Mouse (Mus musculus) MEL (cell line): ENCODE results near the gene Pdlim1. TPM values are rescaled to one million over a fixed set of nuclear protein-coding genes. Genes with fewer than 3 reads are reported as not detected.

Experiments used
- DNase-seq: peaks from one replicate; pipeline ENCODE4 v3.0.0; 2011; ENCODE audit warnings: low read depth, low spot score
- H3K27ac ChIP-seq: 2 replicates; pipeline ENCODE4 v1.5.1; 2012; ENCODE audit warnings: low read depth, mild to moderate bottlenecking, control low read depth, low read length, moderate library complexity; ENCODE audit not compliant: control insufficient read depth
- H3K27me3 ChIP-seq, 2 experiments: fragments of 150-350 bp in 1 of 2; sonication (generic) in 1 of 2; 2 replicates each; pipeline ENCODE4 v1.6.1; 2012; ENCODE audit warnings: low read length in 2 of 2, mild to moderate bottlenecking in 2 of 2, improper control_type of control experiment in 1 of 2, moderate library complexity in 1 of 2; ENCODE audit not compliant: insufficient read depth in 2 of 2, control insufficient read depth in 1 of 2
- H3K36me3 ChIP-seq, 2 experiments: 2 replicates each; pipeline ENCODE4 v1.6.1; 2012 to 2014; ENCODE audit warnings: low read length in 2 of 2, improper control_type of control experiment in 1 of 2, inconsistent platforms in 1 of 2, mild to moderate bottlenecking in 1 of 2; ENCODE audit not compliant: insufficient read depth in 2 of 2, control insufficient read depth in 1 of 2
- H3K4me1 ChIP-seq, 2 experiments: fragments of 150-350 bp in 1 of 2; sonication (generic) in 1 of 2; 2 replicates each; pipeline ENCODE4 v1.6.1; 2012; ENCODE audit warnings: low read length in 2 of 2, improper control_type of control experiment in 1 of 2, mild to moderate bottlenecking in 1 of 2; ENCODE audit not compliant: insufficient read depth in 2 of 2, control insufficient read depth in 1 of 2
- H3K4me3 ChIP-seq, 2 experiments: fragments of 150-350 bp in 1 of 2; sonication (generic) in 1 of 2; 2 replicates each; pipeline ENCODE4 v1.5.1; 2012; ENCODE audit warnings: low read depth in 2 of 2, low read length in 2 of 2, mild to moderate bottlenecking in 2 of 2, moderate library complexity in 2 of 2, control low read depth in 1 of 2, improper control_type of control experiment in 1 of 2; ENCODE audit not compliant: control insufficient read depth in 1 of 2, insufficient read depth in 1 of 2
- H3K79me2 ChIP-seq: 2 replicates; pipeline ENCODE4 v1.6.1; 2012; ENCODE audit warnings: mild to moderate bottlenecking, low read length, moderate library complexity; ENCODE audit not compliant: control insufficient read depth, poor library complexity, insufficient read depth
- H3K9ac ChIP-seq: 2 replicates; pipeline ENCODE4 v1.6.1; 2012; ENCODE audit warnings: low read depth, mild to moderate bottlenecking, control low read depth, low read length, moderate library complexity; ENCODE audit not compliant: control insufficient read depth, poor library complexity, severe bottlenecking
- H3K9me3 ChIP-seq: fragments of 150-350 bp; sonication (generic); replicated peaks from 2 replicates; pipeline ENCODE4 v1.6.1; 2012; ENCODE audit warnings: mild to moderate bottlenecking, low read length, improper control_type of control experiment, moderate library complexity; ENCODE audit not compliant: insufficient read depth
- CHD2 ChIP-seq: IDR thresholded peaks from 2 replicates; pipeline ENCODE4 v1.6.1; 2011; ENCODE audit warnings: low read length, improper control_type of control experiment
- ETS1 ChIP-seq: IDR thresholded peaks from 2 replicates; pipeline ENCODE4 v1.6.1; 2012; ENCODE audit warnings: low read depth, mild to moderate bottlenecking, inconsistent platforms, low read length, improper control_type of control experiment, moderate library complexity
- GABPA ChIP-seq: IDR thresholded peaks from 2 replicates; pipeline ENCODE4 v1.6.1; 2012; ENCODE audit warnings: low read depth, mild to moderate bottlenecking, inconsistent platforms, low read length, improper control_type of control experiment, moderate library complexity
- GATA1 ChIP-seq: IDR thresholded peaks from 2 replicates; pipeline ENCODE4 v1.6.1; 2011; ENCODE audit warnings: low read depth, low read length, improper control_type of control experiment
- HCFC1 ChIP-seq: IDR thresholded peaks from 2 replicates; pipeline ENCODE4 v1.6.1; 2012; ENCODE audit warnings: low read depth, mild to moderate bottlenecking, inconsistent platforms, low read length, improper control_type of control experiment, moderate library complexity
- KAT2A ChIP-seq: conservative IDR thresholded peaks from 2 replicates; pipeline ENCODE4 v1.6.1; 2012; ENCODE audit warnings: low read depth, low read length, improper control_type of control experiment, inconsistent platforms
- MAX ChIP-seq: IDR thresholded peaks from 2 replicates; pipeline ENCODE4 v1.6.1; 2011; ENCODE audit warnings: low read length, improper control_type of control experiment
- MAZ ChIP-seq: IDR thresholded peaks from 2 replicates; pipeline ENCODE4 v1.6.1; 2012; ENCODE audit warnings: low read depth, mild to moderate bottlenecking, inconsistent platforms, low read length, improper control_type of control experiment
- MEF2A ChIP-seq: IDR thresholded peaks from 2 replicates; pipeline ENCODE4 v1.6.1; 2014; ENCODE audit warnings: low read depth, mild to moderate bottlenecking, inconsistent platforms, low read length, improper control_type of control experiment; ENCODE audit not compliant: poor library complexity, insufficient replicate concordance, severe bottlenecking; ENCODE audit errors: extremely low read depth
- MYB ChIP-seq: IDR thresholded peaks from 2 replicates; pipeline ENCODE4 v1.6.1; 2011; ENCODE audit warnings: mild to moderate bottlenecking, low read depth, low read length, improper control_type of control experiment
- NELFE ChIP-seq: IDR thresholded peaks from 2 replicates; pipeline ENCODE4 v1.6.1; 2011; ENCODE audit warnings: low read depth, low read length, improper control_type of control experiment
- POLR2A ChIP-seq, 2 experiments: IDR thresholded peaks; 2 replicates each; pipeline ENCODE4 v1.6.1; 2011 to 2012; ENCODE audit warnings: low read length in 2 of 2, mild to moderate bottlenecking in 2 of 2, control low read depth in 1 of 2, improper control_type of control experiment in 1 of 2, low read depth in 1 of 2, moderate library complexity in 1 of 2; ENCODE audit not compliant: control insufficient read depth in 1 of 2, insufficient read depth in 1 of 2, poor library complexity in 1 of 2
- RAD21 ChIP-seq: IDR thresholded peaks from 2 replicates; pipeline ENCODE4 v1.6.1; 2011; ENCODE audit warnings: mild to moderate bottlenecking, low read depth, low read length, improper control_type of control experiment
- RCOR1 ChIP-seq: IDR thresholded peaks from 2 replicates; pipeline ENCODE4 v1.6.1; 2012; ENCODE audit warnings: low read depth, mild to moderate bottlenecking, inconsistent platforms, low read length, improper control_type of control experiment
- SIN3A ChIP-seq: IDR thresholded peaks from 2 replicates; pipeline ENCODE4 v1.6.1; 2012; ENCODE audit warnings: low read length, improper control_type of control experiment, inconsistent platforms
- SMC3 ChIP-seq: IDR thresholded peaks from 2 replicates; pipeline ENCODE4 v1.6.1; 2011; ENCODE audit warnings: low read depth, low read length, improper control_type of control experiment
- TCF12 ChIP-seq: IDR thresholded peaks from 2 replicates; pipeline ENCODE4 v1.6.1; 2014; ENCODE audit warnings: low read depth, mild to moderate bottlenecking, inconsistent platforms, low read length, improper control_type of control experiment, moderate library complexity
- UBTF ChIP-seq: IDR thresholded peaks from 2 replicates; pipeline ENCODE4 v1.6.1; 2012; ENCODE audit warnings: low read depth, mild to moderate bottlenecking, inconsistent platforms, low read length, improper control_type of control experiment, moderate library complexity, borderline replicate concordance; ENCODE audit not compliant: insufficient read depth
- ZKSCAN1 ChIP-seq: IDR thresholded peaks from 2 replicates; pipeline ENCODE4 v1.6.1; 2012; ENCODE audit warnings: low read depth, mild to moderate bottlenecking, inconsistent platforms, low read length, improper control_type of control experiment, moderate library complexity
- ZMIZ1 ChIP-seq: IDR thresholded peaks from 2 replicates; pipeline ENCODE4 v1.6.1; 2012; ENCODE audit warnings: low read depth, mild to moderate bottlenecking, inconsistent platforms, low read length, improper control_type of control experiment, moderate library complexity
- polyA plus RNA-seq, 2 experiments: library from polyadenylated mRNA; stranded (reverse) in 1 of 2; unstranded in 1 of 2; fragments of >175 nt in 1 of 2; fragments of >200 nt in 1 of 2; gene quantifications; 2 replicates each; pipeline versions ENCODE4 v1.2.1 to v1.2.4; 2012; ENCODE audit warnings: low replicate concordance in 2 of 2, low read depth in 1 of 2; ENCODE audit not compliant: insufficient read length in 2 of 2, insufficient read depth in 1 of 2, missing spikeins in 1 of 2
- total RNA-seq: library from RNA; depleted of rRNA; stranded (reverse); fragments of 300-350 nt; gene quantifications from 2 replicates; pipeline ENCODE4 v1.2.3, GENCODE M21; 2012; rRNA removed

Pdlim1 gene
- total RNA-seq (not detected in 2 replicates), polyA plus RNA-seq (not detected)

- Histone ChIP-seq H3K9ac (no peak within 1 kb of the TSS), H3K4me1 (no peaks in the 10 kb centered on the region), H3K9me3 (no peaks in the 10 kb centered on the region), H3K79me2 (no peaks in the 10 kb centered on the region), H3K27me3 (no peaks in the 10 kb centered on the region), H3K36me3 (no peaks in the 10 kb centered on the region), H3K27ac (no peak within 1 kb of the TSS), H3K4me3 (no peak within 1 kb of the TSS)
- no peak for TF ChIP-seq GABPA
- no peak for TF ChIP-seq MAX
- TF ChIP-seq HCFC1, result no peak
- no peak for TF ChIP-seq ETS1
- TF ChIP-seq RCOR1, result no peak
- DNase-seq, result no peak
Measured at GRCm38 (mm10) chr19:40271308-40271892, at the start of gene Pdlim1. Gene Pdlim1, minus strand, starts transcription at chr19:40271842.

- Histone ChIP-seq H3K79me2 (no peaks in the 10 kb centered on the region), H3K4me1 (no peaks in the 10 kb centered on the region), H3K27me3 (no peaks in the 10 kb centered on the region), H3K4me3 (no peak overlapping the region), H3K36me3 (no peaks in the 10 kb centered on the region)
- no peak for DNase-seq
- TF ChIP-seq ZMIZ1, result no peak
- TF ChIP-seq GATA1, result no peak
- TF ChIP-seq, all 39 proteins: peak for 0
- H3K9ac ChIP-seq, result no peak overlapping the region
- H3K27ac ChIP-seq, result no peak overlapping the region
- H3K9me3 ChIP-seq, result no peaks in the 10 kb centered on the region
Measured at GRCm38 (mm10) chr19:40319199-40319598, 47.6 kb upstream of the Pdlim1 start.

- TF ChIP-seq POLR2A (IDR thresholded peaks at IDR 0.05; ENCODE audit: control insufficient read depth in 1 of 2, insufficient read depth in 1 of 2, low read depth in 1 of 2, low read length in 2 of 2, poor library complexity in 1 of 2) (no peak), RAD21 (no peak), SIN3A (no peak), CHD2 (no peak), ZKSCAN1 (no peak), NELFE (no peak), SMC3 (no peak), MYB (no peak), MAZ (no peak), ETS1 (no peak), KAT2A (no peak), TCF12 (no peak), UBTF (no peak), MEF2A (no peak), HCFC1 (no peak)
- no peak overlapping the region for H3K27ac ChIP-seq
- no peaks in the 10 kb centered on the region for H3K27me3 ChIP-seq
- no peaks in the 10 kb centered on the region for H3K9me3 ChIP-seq
- H3K36me3 ChIP-seq, result no peaks in the 10 kb centered on the region
- no peak for DNase-seq
- H3K9ac ChIP-seq, result no peak overlapping the region
- H3K4me1 ChIP-seq, result no peaks in the 10 kb centered on the region
- no peaks in the 10 kb centered on the region for H3K79me2 ChIP-seq
- no peak overlapping the region for H3K4me3 ChIP-seq
Measured at GRCm38 (mm10) chr19:40318511-40318910, 46.9 kb upstream of the Pdlim1 start.
